Comparison of ENCODE assay signal across 17 mouse cellular contexts in genomic region chr6:56819124-56819487, GRCm38 (mm10).
"Had no signal": no experiment of that assay in that cellular context is flagged by ENCODE, and none has a peak within 500 bp of the region (broad histone marks: within the 10 kb centered on the region; RNA-seq: fewer than 3 reads in every experiment).

No protein-coding gene starts in this region.

- H3K27ac ChIP-seq: liver, embryonic 12.5 days; liver, embryonic 14.5 days; midbrain, embryonic 10.5 days; midbrain, embryonic 12.5 days; neural tube, embryonic 13.5 days; neural tube, embryonic 15.5 days had no signal

- ATAC-seq: liver, embryonic 12.5 days; midbrain, embryonic 16.5 days had no signal

- H3K27me3 ChIP-seq: liver, embryonic 12.5 days; midbrain, embryonic 12.5 days; neural tube, embryonic 13.5 days; neural tube, embryonic 15.5 days had no signal

- H3K9me3 ChIP-seq: liver, embryonic 12.5 days; midbrain, embryonic 10.5 days; midbrain, embryonic 12.5 days; neural tube, embryonic 13.5 days; neural tube, embryonic 15.5 days had no signal

- H3K4me3 ChIP-seq: liver, embryonic 12.5 days; midbrain, embryonic 10.5 days; midbrain, embryonic 12.5 days; myocyte; neural tube, embryonic 13.5 days; neural tube, embryonic 15.5 days had no signal

- H3K4me2 ChIP-seq: liver, embryonic 12.5 days; midbrain, embryonic 12.5 days; neural tube, embryonic 13.5 days; neural tube, embryonic 15.5 days had no signal

- H3K9ac ChIP-seq: liver, embryonic 12.5 days; liver, embryonic 14.5 days; midbrain, embryonic 12.5 days; neural tube, embryonic 13.5 days; neural tube, embryonic 15.5 days had no signal

- H3K36me3 ChIP-seq: liver, embryonic 12.5 days; midbrain, embryonic 10.5 days; midbrain, embryonic 12.5 days; neural tube, embryonic 13.5 days; neural tube, embryonic 15.5 days had no signal

- H3K4me1 ChIP-seq: midbrain, embryonic 10.5 days; midbrain, embryonic 12.5 days; neural tube, embryonic 13.5 days; neural tube, embryonic 15.5 days had no signal

- DNase-seq: midbrain, embryonic 14.5 days; retina, postnatal 1 day; right cerebral cortex, adult 18-20 months; right cerebral cortex, postnatal 25 days; right cerebral cortex, postnatal 4 days; spleen, adult 18-20 months; thymus, adult 18-20 months; thymus, postnatal 14 days; thymus, postnatal 36 days had no signal
